19 mouse cellular contexts compared by ENCODE assay signal in genomic region chr6:91290937-91291336, GRCm38 (mm10).
A peak's percentile ranks its signal among the peaks of the same experiment; 100 is the strongest.
DNase-seq lines count a peak whose midpoint lies in the region; ATAC-seq and TF ChIP-seq lines count a peak whose summit lies in the region.
"Had no signal": no experiment of that assay in that cellular context is flagged by ENCODE, and none has a peak within 500 bp of the region (broad histone marks: within the 10 kb centered on the region; RNA-seq: fewer than 3 reads in every experiment).

No protein-coding gene starts in this region.

- no peak overlapping the region for H3K9ac ChIP-seq in midbrain, embryonic 13.5 days (replicated peaks)
- H3K9ac ChIP-seq: forebrain, embryonic 12.5 days; lung, embryonic 14.5 days; neural tube, embryonic 15.5 days had no signal

- no peaks in the 10 kb centered on the region for H3K9me3 ChIP-seq in midbrain, embryonic 10.5 days (replicated peaks)
- no peaks in the 10 kb centered on the region for H3K9me3 ChIP-seq in midbrain, embryonic 13.5 days
- H3K9me3 ChIP-seq: forebrain, embryonic 12.5 days; megakaryocyte, embryonic 14.5 days; neural tube, embryonic 15.5 days had no signal

- DNase-seq in gastrocnemius, adult 2 months, result peak; percentile 30
- no peak for DNase-seq in gastrocnemius, postnatal 36 days
- no peak for DNase-seq in midbrain, embryonic 10.5 days (ENCODE audit: low spot score)
- DNase-seq in cerebellum, adult 18-20 months, result peak; percentile 84
- no peak for DNase-seq in frontal cortex, postnatal 10 days (ENCODE audit: low spot score in 2 of 2)
- no peak for DNase-seq in c-Kit-positive CD71-positive TER-119-positive erythroid progenitor cells, embryonic 14.5 days (ENCODE audit: low spot score)
- DNase-seq: B cell, adult 2 months; gastrocnemius, postnatal 10 days; kidney, postnatal 14 days; layer of hippocampus, adult 9-11 months; lung, embryonic 14.5 days; retina, postnatal 1 day; spleen, adult 18-20 months; thymus, postnatal 4 days had no signal

- no peak for ATAC-seq in midbrain, embryonic 13.5 days
- ATAC-seq: intestine, embryonic 16.5 days had no signal

- H3K27me3 ChIP-seq in midbrain, embryonic 10.5 days (ENCODE audit: low read depth, poor library complexity, severe bottlenecking), result peaks cover 55% of the 10 kb centered on the region
- H3K27me3 ChIP-seq in midbrain, embryonic 13.5 days, result peaks cover 25% of the 10 kb centered on the region

- H3K27ac ChIP-seq in gastrocnemius, adult 2 months, result no peak overlapping the region
- H3K27ac ChIP-seq in midbrain, embryonic 10.5 days (replicated peaks), result 0 out of 2 replicates have a peak overlapping the region, but pooled peaks have one; percentile 29
- no peak overlapping the region for H3K27ac ChIP-seq in midbrain, embryonic 13.5 days
- H3K27ac ChIP-seq: forebrain, embryonic 12.5 days; neural tube, embryonic 15.5 days had no signal

- no peaks in the 10 kb centered on the region for H3K36me3 ChIP-seq in midbrain, embryonic 10.5 days
- no peaks in the 10 kb centered on the region for H3K36me3 ChIP-seq in midbrain, embryonic 13.5 days
- H3K36me3 ChIP-seq: forebrain, embryonic 12.5 days; neural tube, embryonic 15.5 days had no signal

- TF ChIP-seq CTCF in gastrocnemius, adult 2 months (IDR thresholded peaks at IDR 0.05), result no peak

- intact Hi-C loops in gastrocnemius, adult 2 months (cut with DNase I), result no loop called here
- intact Hi-C loops in gastrocnemius, postnatal 36 days (cut with DNase I), result no loop called here

- H3K4me3 ChIP-seq in gastrocnemius, adult 2 months, result no peak overlapping the region
- H3K4me3 ChIP-seq in midbrain, embryonic 10.5 days, result no peak overlapping the region
- H3K4me3 ChIP-seq in midbrain, embryonic 13.5 days (replicated peaks), result no peak overlapping the region
- H3K4me3 ChIP-seq: forebrain, embryonic 12.5 days; megakaryocyte, embryonic 14.5 days; neural tube, embryonic 15.5 days had no signal

- peaks cover 33% of the 10 kb centered on the region for H3K4me1 ChIP-seq in midbrain, embryonic 10.5 days
- peaks cover 25% of the 10 kb centered on the region for H3K4me1 ChIP-seq in midbrain, embryonic 13.5 days (replicated peaks)

- 87% methylated on average over 10 of the region's 10 CpGs for WGBS in midbrain, embryonic 10.5 days
- 84% methylated on average over 10 of the region's 10 CpGs for WGBS in midbrain, embryonic 13.5 days

- H3K4me2 ChIP-seq in midbrain, embryonic 13.5 days (replicated peaks), result no peak overlapping the region
- H3K4me2 ChIP-seq: forebrain, embryonic 12.5 days; lung, embryonic 14.5 days; neural tube, embryonic 15.5 days had no signal

Comparison
In these comparisons a context has a peak if more than half of its experiments do, and no peak if none do; other contexts are left out.
1. DNase-seq: peak in gastrocnemius, adult 2 months (single experiment) and cerebellum, adult 18-20 months (2 of 2); none in gastrocnemius, postnatal 36 days (0 of 2), midbrain, embryonic 10.5 days (single experiment), frontal cortex, postnatal 10 days (0 of 2) and c-Kit-positive CD71-positive TER-119-positive erythroid progenitor cells, embryonic 14.5 days (single experiment).